Mouse (Mus musculus): ENCODE measurements around the gene Olfr1280.
"Not testable (repeated sequence)": the region's sequence is repeated elsewhere in the genome, so short reads cannot be mapped to it uniquely, and the experiment has no call there.

The Olfr1280 gene

GRCm38 (mm10) chr2:111313717-111314116, at the start of gene Olfr1280:
Gene Olfr1280 (plus strand): TSS chr2:111314017.
- DNase-seq (ENCODE audit: low spot score in 2 of 2) = no peak

- DNase-seq (ENCODE audit: low spot score in 2 of 2) = no peak
Measured at GRCm38 (mm10) chr2:111274006-111274405, 39.8 kb upstream of the Olfr1280 start, which contains the start of gene Olfr1277. Gene Olfr1277 (minus strand): TSS chr2:111274106.

- DNase-seq (ENCODE audit: low spot score in 2 of 2) = no peak
Measured at GRCm38 (mm10) chr2:111289836-111290235, 24.0 kb upstream of the Olfr1280 start, which contains the start of gene Olfr1278. Gene Olfr1278 (plus strand): TSS chr2:111290136.

- DNase-seq (ENCODE audit: low spot score in 2 of 2) = no peak
Measured at GRCm38 (mm10) chr2:111298541-111298940, 15.3 kb upstream of the Olfr1280 start.

- DNase-seq (ENCODE audit: low spot score in 2 of 2) = no peak
Measured at GRCm38 (mm10) chr2:111300374-111300773, 13.4 kb upstream of the Olfr1280 start, which contains the start of gene Olfr1279. Gene Olfr1279 (plus strand): TSS chr2:111300635.

GRCm38 (mm10) chr2:111326220-111326619, 12.4 kb downstream of the Olfr1280 start, which contains the start of gene Olfr1281:
Gene Olfr1281 (plus strand): TSS chr2:111326520.
- no peak for DNase-seq (ENCODE audit: low spot score in 2 of 2)

- DNase-seq (ENCODE audit: low spot score in 2 of 2) = not testable (repeated sequence)
Measured at GRCm38 (mm10) chr2:111333721-111334120, 19.9 kb downstream of the Olfr1280 start.

GRCm38 (mm10) chr2:111335976-111336375, 22.2 kb downstream of the Olfr1280 start, which contains the start of gene Olfr1282:
Gene Olfr1282 (minus strand): TSS chr2:111336076.
- DNase-seq (ENCODE audit: low spot score in 2 of 2) = no peak

- no peak for DNase-seq (ENCODE audit: low spot score in 2 of 2)
Measured at GRCm38 (mm10) chr2:111366490-111366889, 52.7 kb downstream of the Olfr1280 start, which contains the start of gene Olfr1283. Gene Olfr1283 (plus strand): TSS chr2:111366790.

- DNase-seq (ENCODE audit: low spot score in 2 of 2) = no peak
Measured at GRCm38 (mm10) chr2:111375222-111375621, 61.4 kb downstream of the Olfr1280 start, which contains the start of gene Olfr1284. Gene Olfr1284 (plus strand): TSS chr2:111375522.
